Mouse (Mus musculus) heart, adult 2 months (tissue): ENCODE measurements around the gene Sidt2.

Experiments used
- CTCF ChIP-seq: fragments of 200-600 bp; IDR thresholded peaks from 2 replicates; pipeline ENCODE4 v1.8.1; 2022; ENCODE audit warnings: antibody characterized with exemption, mild to moderate bottlenecking, moderate library complexity
- POLR2A ChIP-seq: fragments of 200-500 bp; IDR thresholded peaks from 2 replicates; pipeline ENCODE4 v1.6.1; 2011; ENCODE audit warnings: mild to moderate bottlenecking, low read depth, low read length, control low read depth; ENCODE audit not compliant: insufficient read depth

DNA sequence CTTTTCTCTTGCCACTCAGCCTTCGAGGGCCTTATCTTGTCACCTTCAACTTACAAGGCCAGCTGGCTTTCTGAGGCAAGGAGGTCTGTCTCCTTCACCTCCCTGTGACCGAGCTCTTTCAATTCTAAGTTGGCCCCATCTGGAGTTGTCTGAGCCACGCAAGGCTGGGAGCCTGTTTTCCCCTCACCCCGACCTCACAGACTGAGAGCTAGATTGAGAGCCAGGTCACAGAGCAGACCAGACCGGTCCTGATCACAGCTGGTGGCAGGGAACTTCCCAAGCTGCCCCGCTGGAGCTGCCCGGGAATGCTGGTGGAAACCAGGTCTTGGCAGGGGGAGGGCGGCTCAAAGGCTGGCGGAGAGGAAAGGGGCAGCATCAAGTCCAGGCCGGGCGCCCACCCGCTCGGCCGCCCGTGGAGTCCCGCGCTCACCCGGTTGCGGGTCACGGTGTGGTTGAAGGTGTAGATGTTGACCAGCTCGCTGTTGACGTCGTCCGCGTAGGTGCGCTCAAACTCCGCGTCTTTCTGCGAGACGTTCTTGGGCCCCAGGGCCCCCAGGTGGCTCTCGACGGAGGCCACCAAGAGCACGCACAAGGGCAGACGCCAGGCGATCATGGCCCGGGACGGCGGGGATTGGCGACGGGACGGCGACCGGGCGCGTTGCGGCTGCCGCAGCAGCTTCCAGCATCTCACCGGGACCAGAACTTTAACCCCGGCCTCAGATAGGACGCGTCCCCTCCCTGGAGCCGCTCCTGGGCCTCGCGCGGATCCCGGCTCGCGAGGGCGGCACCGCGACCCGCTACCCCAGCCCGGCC is 558 bp downstream of the Sidt2 start:
- no peak for TF ChIP-seq CTCF
- no peak for TF ChIP-seq POLR2A
